Mouse (Mus musculus) G1E (cell line): ENCODE results near the gene Zmat5. TPM values are rescaled to one million over a fixed set of nuclear protein-coding genes. Genes with fewer than 3 reads are reported as not detected.

Experiments used
- ATAC-seq: 2 replicates; pipeline ENCODE4 v1.8.0; 2016; ENCODE audit warnings: mild to moderate bottlenecking; ENCODE audit not compliant: insufficient number of reproducible peaks, poor library complexity, low FRiP score, severe bottlenecking; ENCODE audit errors: extremely low read depth
- DNase-seq: peaks from one replicate; pipeline ENCODE4 v3.0.0; 2012; ENCODE audit warnings: low spot score
- H3K27me3 ChIP-seq: 2 replicates; pipeline ENCODE4 v1.6.1; 2012; ENCODE audit warnings: mild to moderate bottlenecking, low read length, inconsistent platforms; ENCODE audit not compliant: insufficient read depth
- H3K36me3 ChIP-seq: replicated peaks from 2 replicates; pipeline ENCODE3; 2012; ENCODE audit warnings: mild to moderate bottlenecking, inconsistent platforms
- H3K4me1 ChIP-seq: 2 replicates; pipeline ENCODE4 v1.6.1; 2012; ENCODE audit warnings: low read depth, low read length, inconsistent platforms, mixed read lengths; ENCODE audit not compliant: insufficient read depth
- H3K4me3 ChIP-seq: 2 replicates; pipeline ENCODE4 v1.5.1; 2012; ENCODE audit warnings: low read depth, mild to moderate bottlenecking, inconsistent platforms, low read length, moderate library complexity, mixed read lengths
- H3K9me3 ChIP-seq: replicated peaks from 2 replicates; pipeline ENCODE4 v1.6.1; 2012; ENCODE audit warnings: inconsistent platforms
- CTCF ChIP-seq: IDR thresholded peaks from 2 replicates; pipeline ENCODE4 v1.5.1; 2012; ENCODE audit warnings: low read depth, low read length, inconsistent platforms, mixed read lengths
- GATA1 ChIP-seq: IDR thresholded peaks from 2 replicates; pipeline ENCODE4 v1.6.1; 2012; ENCODE audit warnings: borderline replicate concordance, low read length, inconsistent platforms, mixed read lengths
- GATA2 ChIP-seq: IDR thresholded peaks from 2 replicates; pipeline ENCODE4 v1.6.1; 2012; ENCODE audit warnings: low read depth, low read length, inconsistent platforms, borderline replicate concordance
- POLR2AphosphoS5 ChIP-seq: IDR thresholded peaks from 2 replicates; pipeline ENCODE4 v1.6.1; 2012; ENCODE audit warnings: low read depth, low read length, inconsistent platforms; ENCODE audit not compliant: insufficient replicate concordance
- TAL1 ChIP-seq: conservative IDR thresholded peaks from 2 replicates; pipeline ENCODE4 v1.6.1; 2012; ENCODE audit warnings: low read depth, low read length, inconsistent platforms, mixed read lengths
- polyA plus RNA-seq: library from polyadenylated mRNA; stranded (reverse); fragments of >175 nt; gene quantifications from 2 replicates; pipeline ENCODE4 v1.2.3, GENCODE M21; 2012
- total RNA-seq, 2 experiments: library from RNA; stranded (forward) in 1 of 2; stranded (reverse) in 1 of 2; fragments of 200-1000 nt in 1 of 2; fragments of >200 nt in 1 of 2; fragmentation: Nextera tagmentation in 1 of 2; gene quantifications; 2 replicates each; pipeline ENCODE4 v1.2.3; 2014 to 2017

The Zmat5 gene
- total and polyA plus RNA-seq, 3 experiments: 11.9 to 94.1 (median 53.5) TPM

DNA sequence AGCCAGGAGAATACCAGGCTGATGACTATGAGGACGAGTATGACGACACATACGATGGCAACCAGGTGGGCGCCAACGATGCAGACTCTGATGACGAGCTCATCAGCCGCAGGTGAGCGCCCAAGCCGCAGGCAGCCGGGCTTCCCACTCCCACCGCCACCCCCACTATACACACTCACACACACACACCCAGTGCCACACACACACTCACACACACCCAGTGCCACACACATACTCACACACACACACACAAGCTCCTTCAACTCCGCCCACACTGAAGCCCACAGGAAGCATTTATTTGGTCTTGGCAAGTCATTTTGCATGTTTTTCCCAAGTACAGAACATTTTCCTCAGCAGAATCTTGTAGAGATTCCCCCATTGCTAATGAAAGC is 25.0 kb upstream of the Zmat5 start:
- H3K27me3 ChIP-seq: no peaks in the 10 kb centered on the region
- DNase-seq: no peak
- TF ChIP-seq TAL1 (no peak), GATA2 (no peak), CTCF (no peak), POLR2AphosphoS5 (no peak)
- no peak for ATAC-seq
- peaks cover 98% of the 10 kb centered on the region for H3K36me3 ChIP-seq
- no peaks in the 10 kb centered on the region for H3K9me3 ChIP-seq
- peaks cover 20% of the 10 kb centered on the region for H3K4me1 ChIP-seq
- no peak overlapping the region for H3K4me3 ChIP-seq

DNA sequence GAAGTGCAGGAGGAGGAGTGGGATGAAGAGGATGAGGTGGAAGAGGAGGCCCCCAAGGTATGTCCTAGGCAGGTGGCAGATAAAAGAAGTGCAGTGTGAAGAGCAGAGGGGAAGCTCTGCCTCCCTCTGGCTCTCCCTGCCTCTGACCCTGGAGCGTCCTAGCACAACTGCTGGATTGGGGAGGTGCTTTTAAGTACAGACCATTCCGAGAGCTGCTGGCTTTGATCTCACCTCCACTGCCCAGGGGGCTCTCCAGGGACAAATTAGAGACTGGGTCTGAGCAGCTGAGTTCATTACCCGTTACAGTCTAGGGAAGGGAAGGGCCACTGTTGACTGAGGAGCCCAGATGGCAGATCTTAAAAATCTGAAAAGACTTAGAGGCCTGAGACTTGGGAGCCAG is 24.4 kb upstream of the Zmat5 start:
- Histone ChIP-seq H3K9me3 (no peaks in the 10 kb centered on the region), H3K4me1 (peaks cover 17% of the 10 kb centered on the region), H3K36me3 (peaks cover 96% of the 10 kb centered on the region), H3K27me3 (no peaks in the 10 kb centered on the region), H3K4me3 (no peak overlapping the region)
- DNase-seq (no peak), ATAC-seq (no peak)
- TF ChIP-seq GATA1: no peak
- TF ChIP-seq POLR2AphosphoS5: no peak
- no peak for TF ChIP-seq TAL1
- TF ChIP-seq CTCF: no peak

DNA sequence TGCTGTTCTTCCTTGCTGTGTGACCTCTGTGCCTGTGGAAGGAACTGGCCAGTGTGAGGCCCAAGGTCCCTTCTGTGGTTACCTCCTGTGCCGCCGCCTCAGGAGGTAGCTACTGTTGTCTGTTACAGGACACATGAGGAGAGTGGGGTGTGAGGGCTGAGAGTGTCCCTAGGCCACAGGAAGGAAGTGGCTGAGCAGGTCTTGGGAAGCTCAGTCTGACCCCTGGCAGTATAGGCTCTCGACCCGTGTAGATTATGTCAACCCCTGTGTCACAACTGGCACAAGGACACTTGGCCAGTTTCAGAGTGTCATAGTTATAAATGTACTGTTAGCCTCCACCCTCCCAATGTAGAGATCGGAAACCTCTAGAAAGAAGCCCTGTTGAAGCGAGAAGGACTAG is 21.0 kb upstream of the Zmat5 start:
- TF ChIP-seq GATA1 (no peak), CTCF (no peak), GATA2 (no peak), POLR2AphosphoS5 (no peak), TAL1 (no peak)
- no peak for ATAC-seq
- 0 out of 2 replicates have a peak, but pooled peaks cover 1% of the 10 kb centered on the region for H3K27me3 ChIP-seq
- no peaks in the 10 kb centered on the region for H3K4me1 ChIP-seq
- DNase-seq: no peak
- H3K36me3 ChIP-seq: peaks cover 68% of the 10 kb centered on the region
- H3K4me3 ChIP-seq: no peak overlapping the region
- no peaks in the 10 kb centered on the region for H3K9me3 ChIP-seq

GRCm38 (mm10) chr11:4684186-4684585 is 20.3 kb upstream of the Zmat5 start:
- DNase-seq (no peak), ATAC-seq (no peak)
- Histone ChIP-seq H3K4me1 (peaks cover 5% of the 10 kb centered on the region), H3K27me3 (0 out of 2 replicates have a peak, but pooled peaks cover 2% of the 10 kb centered on the region), H3K4me3 (no peak overlapping the region), H3K36me3 (peaks cover 61% of the 10 kb centered on the region), H3K9me3 (no peaks in the 10 kb centered on the region)
- TF ChIP-seq CTCF: no peak
- no peak for TF ChIP-seq GATA2
- TF ChIP-seq GATA1: no peak
- no peak for TF ChIP-seq TAL1
- no peak for TF ChIP-seq POLR2AphosphoS5

DNA sequence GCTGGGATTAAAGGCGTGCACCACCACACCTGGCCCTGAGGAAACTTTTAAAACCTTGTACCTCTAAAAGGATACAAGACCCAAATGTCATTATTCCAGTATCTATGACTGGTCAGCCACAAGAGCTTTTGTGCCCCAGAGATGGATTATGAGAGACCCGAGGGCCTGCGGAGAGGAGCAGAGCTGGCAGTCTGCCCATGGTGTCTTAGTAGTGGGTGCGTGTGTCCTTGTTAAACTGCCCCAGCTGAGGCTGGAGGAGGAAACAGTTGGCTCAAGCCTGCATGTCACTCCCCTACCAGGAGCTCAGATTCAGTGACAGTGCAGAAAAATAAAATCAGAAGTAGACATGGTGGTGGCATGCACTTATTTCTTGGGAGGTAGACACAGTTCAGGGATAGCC is 19.4 kb upstream of the Zmat5 start:
- no peak for ATAC-seq
- Histone ChIP-seq H3K4me3 (no peak overlapping the region), H3K27me3 (0 out of 2 replicates have a peak, but pooled peaks cover 6% of the 10 kb centered on the region), H3K36me3 (peaks cover 52% of the 10 kb centered on the region), H3K9me3 (no peaks in the 10 kb centered on the region), H3K4me1 (peaks cover 10% of the 10 kb centered on the region)
- TF ChIP-seq GATA1 (no peak), POLR2AphosphoS5 (no peak), CTCF (no peak), TAL1 (no peak), GATA2 (no peak)
- DNase-seq: no peak

GRCm38 (mm10) chr11:4685510-4685909 is 19.0 kb upstream of the Zmat5 start:
- no peak for ATAC-seq
- Histone ChIP-seq H3K36me3 (peaks cover 48% of the 10 kb centered on the region), H3K27me3 (peaks cover 8% of the 10 kb centered on the region; the same call in 1 of the 2 replicates), H3K9me3 (no peaks in the 10 kb centered on the region), H3K4me3 (no peak overlapping the region), H3K4me1 (peaks cover 10% of the 10 kb centered on the region)
- TF ChIP-seq GATA1 (no peak), GATA2 (no peak), POLR2AphosphoS5 (no peak), TAL1 (no peak), CTCF (no peak)
- DNase-seq: no peak

DNA sequence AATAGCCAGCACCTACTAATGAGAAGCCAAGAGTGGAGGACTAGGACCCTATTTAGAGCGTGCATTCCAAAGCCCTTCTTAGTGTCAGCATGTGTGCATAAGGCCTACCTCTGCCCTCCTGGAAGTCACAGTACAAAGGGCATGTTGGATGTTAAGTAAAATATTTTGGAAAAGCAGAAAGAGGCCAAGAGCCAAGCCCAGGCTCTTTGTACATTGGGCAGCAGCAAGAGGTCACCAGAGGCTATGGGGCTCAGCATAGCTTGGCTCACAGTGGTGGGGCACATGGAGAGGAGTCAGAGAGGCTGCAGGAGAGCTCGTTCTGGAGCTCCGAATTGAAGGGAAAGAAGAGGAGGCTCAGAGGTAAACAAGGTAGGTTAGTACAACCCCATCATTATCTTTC is 17.5 kb upstream of the Zmat5 start:
- Histone ChIP-seq H3K4me3 (no peak overlapping the region), H3K36me3 (peaks cover 33% of the 10 kb centered on the region), H3K4me1 (peaks cover 10% of the 10 kb centered on the region), H3K9me3 (no peaks in the 10 kb centered on the region), H3K27me3 (peaks cover 17% of the 10 kb centered on the region)
- no peak for TF ChIP-seq CTCF
- TF ChIP-seq POLR2AphosphoS5: no peak
- TF ChIP-seq GATA2: no peak
- no peak for TF ChIP-seq GATA1
- no peak for TF ChIP-seq TAL1
- ATAC-seq (no peak), DNase-seq (no peak)
